Comparison of ENCODE assay signal across 13 mouse cellular contexts in the genomic region with DNA sequence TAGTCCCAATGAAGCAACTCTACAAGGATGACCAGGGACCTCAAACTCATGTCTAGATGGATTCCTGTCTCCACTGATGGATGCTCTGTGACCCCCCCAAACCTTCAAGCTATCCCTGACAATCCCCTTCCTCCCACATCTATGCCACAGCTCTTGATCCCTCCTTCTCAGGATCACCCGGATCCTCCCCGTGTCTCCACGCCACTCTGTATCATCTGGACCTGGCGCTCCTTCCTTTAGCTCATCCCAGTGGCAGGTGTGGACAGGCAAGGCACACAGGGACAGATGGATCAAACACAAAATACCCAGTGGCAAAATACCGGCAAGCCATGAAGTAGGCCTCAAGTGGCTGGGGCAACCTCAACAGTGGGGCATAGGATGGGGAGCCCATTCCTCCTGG.
"Had no signal": no experiment of that assay in that cellular context is flagged by ENCODE, and none has a peak within 500 bp of the region (broad histone marks: within the 10 kb centered on the region; RNA-seq: fewer than 3 reads in every experiment).

No protein-coding gene starts in this region.

- ATAC-seq: midbrain, embryonic 16.5 days had no signal

- DNase-seq: lung, adult 18-20 months; lung, embryonic 14.5 days; lung, postnatal 10 days; lung, postnatal 4 days; midbrain, embryonic 14.5 days; right cerebral cortex, adult 18-20 months; right cerebral cortex, postnatal 25 days; right cerebral cortex, postnatal 4 days; spleen, adult 18-20 months; thymus, adult 18-20 months; thymus, postnatal 14 days; thymus, postnatal 36 days had no signal
